Comparison of ENCODE assay signal across 7 mouse cellular contexts in genomic region chr17:13544036-13544795, GRCm38 (mm10).
DNase-seq lines count a peak whose midpoint lies in the region; TF ChIP-seq lines count a peak whose summit lies in the region.

No protein-coding gene starts in this region.

- no peaks in the 10 kb centered on the region for H3K27me3 ChIP-seq in kidney, adult 2 months (replicated peaks; ENCODE audit: control insufficient read depth, insufficient read depth, low read length)
- no peaks in the 10 kb centered on the region for H3K27me3 ChIP-seq in hindbrain, embryonic 10.5 days (ENCODE audit: insufficient read depth, poor library complexity, severe bottlenecking)

- peak; percentile 38 for DNase-seq in kidney, adult 2 months
- DNase-seq in kidney, postnatal 10 days = no peak
- DNase-seq in testis, postnatal 10 days (ENCODE audit: low spot score) = peak; percentile 56
- DNase-seq in testis, postnatal 14 days (ENCODE audit: low spot score) = no peak
- DNase-seq in adipocyte (ENCODE audit: low spot score) = peak; percentile 32
- DNase-seq in B cell, adult 2 months = no peak
- no peak for DNase-seq in hindbrain, embryonic 10.5 days (ENCODE audit: low spot score)

- no peaks in the 10 kb centered on the region; the same call in 1 of the 2 replicates for H3K4me1 ChIP-seq in kidney, adult 2 months (ENCODE audit: control insufficient read depth, insufficient read depth, low read length)
- no peaks in the 10 kb centered on the region for H3K4me1 ChIP-seq in hindbrain, embryonic 10.5 days (replicated peaks)

- no peaks in the 10 kb centered on the region for H3K36me3 ChIP-seq in kidney, adult 2 months (ENCODE audit: control insufficient read depth, insufficient read depth, low read length)
- no peaks in the 10 kb centered on the region for H3K36me3 ChIP-seq in hindbrain, embryonic 10.5 days

- no peak overlapping the region for H3K27ac ChIP-seq in kidney, adult 2 months (ENCODE audit: insufficient read depth, low read depth, low read length)
- H3K27ac ChIP-seq in hindbrain, embryonic 10.5 days = no peak overlapping the region

- WGBS in kidney, adult 2 months = 55% methylated on average over 2 of the region's 2 CpGs
- 66% methylated on average over 2 of the region's 2 CpGs for WGBS in hindbrain, embryonic 10.5 days

- H3K4me3 ChIP-seq in kidney, adult 2 months (ENCODE audit: insufficient read depth, low read depth, low read length) = no peak overlapping the region
- no peak overlapping the region for H3K4me3 ChIP-seq in hindbrain, embryonic 10.5 days

- H3K9me3 ChIP-seq in hindbrain, embryonic 10.5 days = peaks cover 90% of the 10 kb centered on the region

- TF ChIP-seq POLR2A in kidney, adult 2 months (IDR thresholded peaks at IDR 0.05; ENCODE audit: low read depth, low read length) = no peak

- 0 out of 2 replicates have a peak, but pooled peaks have one; percentile 15 for TF ChIP-seq CTCF in kidney, adult 2 months (conservative IDR thresholded peaks at IDR 0.05; ENCODE audit: insufficient read depth, insufficient read length, low read depth, low read length)

Comparison
In these comparisons a context has a peak if more than half of its experiments do, and no peak if none do; other contexts are left out.
1. DNase-seq: peak in kidney, adult 2 months (single experiment), testis, postnatal 10 days (single experiment) and adipocyte (single experiment); none in kidney, postnatal 10 days (single experiment), testis, postnatal 14 days (single experiment), B cell, adult 2 months (0 of 2) and hindbrain, embryonic 10.5 days (single experiment).